Mouse (Mus musculus) embryonic fibroblast, embryonic 13.5 days (primary cell): Measurements from ENCODE around the gene Lsm6. TPM values are rescaled to one million over a fixed set of nuclear protein-coding genes. Genes with fewer than 3 reads are reported as not detected.
A peak's percentile ranks its signal among the peaks of the same experiment; 100 is the strongest.
"Not testable (repeated sequence)": the region's sequence is repeated elsewhere in the genome, so short reads cannot be mapped to it uniquely, and the experiment has no call there.

Experiments used
- H3K27ac ChIP-seq: 2 replicates; pipeline ENCODE4 v1.5.1; 2012; ENCODE audit warnings: low read length, control low read depth, inconsistent platforms; ENCODE audit not compliant: insufficient read depth
- H3K4me1 ChIP-seq: 2 replicates; pipeline ENCODE4 v1.6.1; 2011; ENCODE audit warnings: low read length; ENCODE audit not compliant: control insufficient read depth, insufficient read depth
- H3K4me3 ChIP-seq: 2 replicates; pipeline ENCODE4 v1.5.1; 2011; ENCODE audit warnings: mild to moderate bottlenecking, control low read depth, low read length; ENCODE audit not compliant: insufficient read depth
- CTCF ChIP-seq: IDR thresholded peaks from 2 replicates; pipeline ENCODE4 v1.5.1; 2011; ENCODE audit warnings: mild to moderate bottlenecking, control low read depth, low read length, moderate library complexity, borderline replicate concordance; ENCODE audit not compliant: insufficient read depth
- POLR2A ChIP-seq: IDR thresholded peaks from 2 replicates; pipeline ENCODE4 v1.6.1; 2011; ENCODE audit warnings: low read depth, mild to moderate bottlenecking, control low read depth, low read length, moderate library complexity
- polyA plus RNA-seq: library from polyadenylated mRNA; stranded (reverse); fragments of >200 nt; gene quantifications from 2 replicates; pipeline ENCODE4 v1.2.4, GENCODE M21; 2011; ENCODE audit warnings: low read depth; ENCODE audit not compliant: missing spikeins, insufficient read length

The Lsm6 gene
- polyA plus RNA-seq, 1 experiment, result 54.7 TPM

- Histone ChIP-seq H3K4me3 (no peak overlapping the region), H3K4me1 (peaks cover 2% of the 10 kb centered on the region; the same call in 1 of the 2 replicates), H3K27ac (no peak overlapping the region)
- TF ChIP-seq POLR2A (no peak), CTCF (no peak)
These were observed 15.2 kb upstream of the Lsm6 start for GRCm38 (mm10) chr8:78836091-78836490.

- Histone ChIP-seq H3K4me3 (no peak overlapping the region), H3K27ac (no peak overlapping the region), H3K4me1 (no peaks in the 10 kb centered on the region)
- no peak for TF ChIP-seq CTCF
- TF ChIP-seq POLR2A, result no peak
These were observed 7.5 kb upstream of the Lsm6 start for GRCm38 (mm10) chr8:78828414-78828813.

GRCm38 (mm10) chr8:78824515-78824914 is 3.6 kb upstream of the Lsm6 start:
- TF ChIP-seq CTCF, result no peak
- no peak for TF ChIP-seq POLR2A
- no peaks in the 10 kb centered on the region for H3K4me1 ChIP-seq
- H3K4me3 ChIP-seq, result no peak overlapping the region
- no peak overlapping the region for H3K27ac ChIP-seq

- not testable (repeated sequence) for H3K4me1 ChIP-seq
- Histone ChIP-seq H3K27ac (peak overlapping the region; percentile 88), H3K4me3 (peak overlapping the region; percentile 70)
These were observed 967 bp downstream of the Lsm6 start for GRCm38 (mm10) chr8:78819973-78820372.

GRCm38 (mm10) chr8:78814743-78815142 is 6.2 kb downstream of the Lsm6 start:
- Histone ChIP-seq H3K27ac (no peak overlapping the region), H3K4me1 (no peaks in the 10 kb centered on the region), H3K4me3 (no peak overlapping the region)
- TF ChIP-seq CTCF (no peak), POLR2A (no peak)

GRCm38 (mm10) chr8:78813021-78813420 is 7.9 kb downstream of the Lsm6 start:
- no peak overlapping the region for H3K4me3 ChIP-seq
- TF ChIP-seq POLR2A (no peak), CTCF (no peak)
- no peaks in the 10 kb centered on the region for H3K4me1 ChIP-seq
- H3K27ac ChIP-seq, result no peak overlapping the region

GRCm38 (mm10) chr8:78812446-78812845 is 8.5 kb downstream of the Lsm6 start:
- H3K4me1 ChIP-seq, result no peaks in the 10 kb centered on the region
- no peak for TF ChIP-seq POLR2A
- no peak for TF ChIP-seq CTCF
- H3K4me3 ChIP-seq, result no peak overlapping the region
- H3K27ac ChIP-seq, result no peak overlapping the region

- Histone ChIP-seq H3K4me3 (no peak overlapping the region), H3K27ac (no peak overlapping the region), H3K4me1 (no peaks in the 10 kb centered on the region)
- no peak for TF ChIP-seq CTCF
- TF ChIP-seq POLR2A, result no peak
These were observed 9.2 kb downstream of the Lsm6 start for GRCm38 (mm10) chr8:78811748-78812147.

- Histone ChIP-seq H3K4me3 (no peak overlapping the region), H3K27ac (no peak overlapping the region), H3K4me1 (no peaks in the 10 kb centered on the region)
- TF ChIP-seq POLR2A (no peak), CTCF (no peak)
These were observed 10.7 kb downstream of the Lsm6 start for GRCm38 (mm10) chr8:78810207-78810675.

- TF ChIP-seq POLR2A, result no peak
- TF ChIP-seq CTCF, result no peak
- H3K4me3 ChIP-seq, result no peak overlapping the region
- H3K27ac ChIP-seq, result no peak overlapping the region
- no peaks in the 10 kb centered on the region for H3K4me1 ChIP-seq
These were observed 11.3 kb downstream of the Lsm6 start for GRCm38 (mm10) chr8:78809454-78810206.

- Histone ChIP-seq H3K4me3 (no peak overlapping the region), H3K4me1 (no peaks in the 10 kb centered on the region), H3K27ac (no peak overlapping the region)
- TF ChIP-seq POLR2A, result no peak
These were observed 12.1 kb downstream of the Lsm6 start for GRCm38 (mm10) chr8:78808888-78809287.

GRCm38 (mm10) chr8:78808439-78808838 is 12.5 kb downstream of the Lsm6 start:
- Histone ChIP-seq H3K27ac (no peak overlapping the region), H3K4me1 (no peaks in the 10 kb centered on the region), H3K4me3 (no peak overlapping the region)
- TF ChIP-seq CTCF (no peak), POLR2A (no peak)
